Mouse (Mus musculus) T-cell, adult 2 months (primary cell): Measurements from ENCODE around the gene Ccdc61.

Source experiments
- DNase-seq: peaks from one replicate; pipeline ENCODE4 v3.0.0; 2022; ENCODE audit warnings: low spot score

Ccdc61 gene

GRCm38 (mm10) chr7:18848395-18848794, 61.8 kb downstream of the Ccdc61 start:
- DNase-seq = no peak

GRCm38 (mm10) chr7:18844811-18845210, 65.4 kb downstream of the Ccdc61 start:
- DNase-seq = no peak

GRCm38 (mm10) chr7:18841174-18841567, 69.0 kb downstream of the Ccdc61 start:
- no peak for DNase-seq
